Mouse (Mus musculus) embryo, embryonic 11 days (tissue): Measurements from ENCODE around the gene Nelfa.
"Not testable (repeated sequence)": the region's sequence is repeated elsewhere in the genome, so short reads cannot be mapped to it uniquely, and the experiment has no call there.

Source experiments
- DNase-seq: peaks from one replicate; pipeline ENCODE4 v3.0.0-alpha.2; 2015

Nelfa gene

DNA sequence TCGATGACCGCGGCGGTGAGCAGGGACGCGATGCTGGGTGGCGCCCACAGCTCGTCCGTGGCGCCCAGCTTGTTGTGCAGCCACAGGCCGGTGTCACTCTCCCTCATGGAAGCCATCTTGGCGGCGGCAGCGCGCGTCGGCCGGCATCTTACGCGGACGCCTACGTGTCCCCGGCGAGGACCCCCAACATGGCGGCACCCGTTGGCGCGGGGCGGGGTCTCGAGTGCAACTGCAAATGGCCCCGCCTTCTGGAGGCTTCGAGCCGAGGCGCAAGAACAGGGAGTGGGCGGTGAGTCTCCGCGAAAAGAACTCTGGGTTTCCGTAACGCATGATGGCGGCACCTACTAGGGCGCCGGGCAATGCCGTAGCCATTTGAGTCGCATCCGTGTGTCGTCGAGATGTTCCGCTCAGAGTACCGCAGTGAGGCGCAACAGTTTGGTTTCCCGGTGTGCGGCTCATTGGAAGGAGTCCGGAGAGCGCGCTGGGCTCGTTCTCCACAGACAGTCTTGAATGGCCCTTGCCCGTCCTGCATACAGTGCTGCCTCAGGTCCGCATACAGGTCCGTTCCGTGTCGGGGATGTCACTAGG lies at the start of gene Nelfa:
Gene Nelfa, minus strand, starts transcription at position 294 of the 588 bp plus-strand sequence.
- peak; percentile 100 for DNase-seq

DNA sequence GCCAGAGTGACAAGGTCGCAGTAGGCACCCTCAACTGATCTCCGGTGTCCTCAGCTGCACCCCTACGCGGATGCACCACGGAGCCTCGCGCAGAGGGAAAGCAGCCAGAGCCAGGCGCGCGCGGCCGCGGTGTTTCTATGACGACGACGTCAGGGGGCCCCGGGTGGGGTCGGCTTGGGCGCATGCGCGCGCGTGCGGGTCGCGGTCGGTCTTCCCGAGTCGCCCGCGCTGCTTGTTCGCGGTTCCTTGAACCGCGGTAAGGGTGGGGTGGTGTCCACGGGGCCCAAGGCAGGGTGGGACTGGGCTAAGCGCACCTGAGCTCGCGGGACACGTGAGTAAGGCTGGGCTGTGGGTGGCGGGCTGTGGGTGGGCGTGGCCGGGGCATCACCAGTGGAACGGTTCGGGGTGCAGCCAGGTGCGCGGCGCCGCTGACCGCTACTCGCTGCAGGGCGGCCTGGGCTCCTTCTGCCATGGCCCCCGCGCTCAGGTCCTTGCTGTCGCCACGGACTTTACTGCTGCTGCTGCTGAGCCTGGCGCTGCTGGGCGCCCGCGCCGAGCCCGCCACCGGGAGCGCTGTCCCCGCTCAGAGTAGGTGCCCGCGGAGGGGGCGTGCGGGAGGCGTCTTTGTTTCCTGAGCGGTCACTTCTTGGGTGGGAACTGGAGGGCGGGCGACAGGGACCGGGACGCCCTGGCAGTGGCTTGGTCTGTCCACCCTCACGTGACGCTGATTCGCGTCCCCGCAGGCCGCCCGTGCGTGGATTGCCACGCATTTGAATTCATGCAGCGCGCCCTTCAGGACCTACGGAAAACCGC lies 47.3 kb upstream of the Nelfa start, which contains the start of gene Gm1673:
Gene Gm1673, plus strand, starts transcription at position 125 of the 813 bp plus-strand sequence.
- DNase-seq, result peak; percentile 95

DNA sequence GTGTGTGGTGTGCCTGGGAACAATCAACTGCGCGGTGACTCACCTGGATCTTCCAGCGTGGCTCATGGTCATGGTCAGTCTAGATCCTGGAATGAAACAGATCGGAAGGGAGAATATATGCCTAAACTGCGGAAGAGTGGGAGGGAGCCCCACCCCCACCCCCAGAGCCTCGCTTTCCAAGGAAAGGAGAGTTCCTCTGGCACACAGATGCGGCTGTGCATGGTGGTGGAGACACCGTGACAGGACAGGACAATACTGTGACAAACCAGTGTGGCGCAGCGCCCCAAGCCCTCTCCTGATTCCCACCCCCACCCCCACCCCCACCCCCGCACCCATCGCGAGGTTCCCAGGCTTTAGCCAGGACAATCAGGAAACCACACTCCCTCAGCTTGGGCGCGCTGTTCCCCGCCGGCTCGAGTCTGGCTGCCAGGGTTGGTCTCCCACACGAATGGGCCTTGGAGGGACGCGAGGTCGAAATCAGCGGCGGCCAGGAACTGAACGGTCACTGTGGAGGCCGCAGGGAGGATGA lies 46.6 kb upstream of the Nelfa start:
- no peak for DNase-seq

DNA sequence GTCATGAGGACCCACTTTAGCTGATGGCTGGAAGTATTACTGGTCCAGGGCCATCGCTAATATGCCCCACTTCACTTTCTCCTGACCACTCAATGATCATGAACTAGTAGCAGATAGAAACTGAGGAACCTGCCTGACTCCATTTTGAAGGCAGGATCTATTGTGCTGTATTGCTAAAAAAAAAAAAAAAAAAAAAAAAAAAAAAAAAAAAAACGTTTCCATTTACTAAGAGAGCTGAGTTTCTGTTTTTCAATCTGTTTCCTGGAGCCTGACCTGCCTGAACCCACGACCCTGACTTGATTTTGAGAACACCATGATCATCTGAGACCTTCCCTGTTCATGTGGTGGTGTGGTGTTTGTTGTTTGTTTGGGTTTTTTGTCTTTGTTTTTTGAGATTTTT lies 40.1 kb upstream of the Nelfa start:
- no peak for DNase-seq

DNA sequence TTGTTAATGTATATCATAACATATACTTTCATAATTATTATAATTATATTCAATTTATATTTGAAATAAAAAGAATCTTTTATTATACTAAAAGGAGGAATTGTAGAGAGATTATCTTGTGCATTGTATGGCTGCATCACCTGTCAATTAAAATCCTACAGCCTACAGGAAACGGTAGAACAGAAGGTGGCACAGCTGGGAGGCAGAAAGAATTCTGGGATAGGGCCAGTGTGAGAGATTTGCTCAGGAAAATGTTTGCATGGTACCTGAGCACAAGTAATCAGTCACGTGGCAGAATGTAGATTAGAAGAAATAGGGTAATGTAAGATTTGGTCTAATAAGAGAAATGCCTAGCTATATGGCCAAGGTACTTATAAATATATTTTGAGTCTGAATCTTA lies 38.5 kb upstream of the Nelfa start:
- DNase-seq, result no peak

DNA sequence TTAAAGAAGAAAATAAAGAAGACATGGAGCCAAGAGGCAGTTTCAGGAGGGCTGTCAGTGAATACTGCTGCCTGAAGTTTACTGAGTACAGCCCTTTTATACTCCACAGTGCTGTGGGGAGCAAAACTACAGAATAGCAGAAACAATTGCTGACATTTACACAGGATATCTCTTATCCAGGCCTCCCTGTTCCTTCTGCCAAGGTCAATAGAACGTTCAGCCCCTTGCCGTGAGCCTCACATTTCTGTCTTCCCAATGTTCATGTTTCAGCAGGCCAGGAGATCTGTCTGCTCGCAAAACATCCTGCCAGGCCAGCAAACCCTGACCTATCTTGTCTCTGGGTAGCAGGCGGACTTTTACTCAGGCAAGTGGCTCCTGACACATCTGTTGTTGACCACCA lies 23.2 kb upstream of the Nelfa start:
- no peak for DNase-seq

DNA sequence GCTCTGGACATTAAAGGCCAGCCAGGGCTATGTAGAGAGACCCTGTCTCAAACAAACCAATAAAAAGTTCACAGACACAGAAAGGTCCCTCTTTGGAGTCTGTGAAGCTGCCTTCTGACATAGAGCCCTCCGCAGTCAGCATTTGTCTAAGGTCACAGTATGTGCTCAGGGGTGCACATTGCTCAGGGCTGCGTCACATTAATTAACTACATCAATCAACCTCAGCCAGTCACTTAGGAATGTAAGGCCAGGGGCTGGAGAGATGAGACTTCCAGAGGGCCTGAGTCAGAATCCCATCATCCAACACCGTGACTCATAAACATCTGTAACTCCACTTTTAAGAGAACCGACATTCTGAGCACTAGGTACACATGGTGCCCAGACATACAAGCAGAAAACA lies 19.7 kb upstream of the Nelfa start:
- DNase-seq, result peak; percentile 10

DNA sequence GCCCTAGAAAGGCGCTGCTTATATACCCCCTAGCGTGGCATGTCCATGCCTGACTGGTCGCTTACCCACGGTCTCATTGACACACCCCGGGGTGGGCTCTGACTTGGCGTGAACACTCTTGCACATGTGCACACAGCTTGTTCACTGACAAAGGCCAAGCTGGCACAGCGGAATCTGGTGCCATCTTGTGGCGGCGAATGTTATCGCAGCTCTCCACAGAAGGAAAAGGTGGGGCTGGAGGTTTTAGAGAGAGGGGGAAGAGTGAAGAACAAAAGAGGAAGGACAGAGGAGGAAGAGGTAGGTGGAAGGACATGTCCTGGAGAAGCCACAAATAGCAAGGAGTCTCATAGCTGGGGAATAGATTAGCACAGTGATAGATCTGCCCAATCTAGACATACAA lies 18.1 kb upstream of the Nelfa start:
- DNase-seq, result peak; percentile 59

DNA sequence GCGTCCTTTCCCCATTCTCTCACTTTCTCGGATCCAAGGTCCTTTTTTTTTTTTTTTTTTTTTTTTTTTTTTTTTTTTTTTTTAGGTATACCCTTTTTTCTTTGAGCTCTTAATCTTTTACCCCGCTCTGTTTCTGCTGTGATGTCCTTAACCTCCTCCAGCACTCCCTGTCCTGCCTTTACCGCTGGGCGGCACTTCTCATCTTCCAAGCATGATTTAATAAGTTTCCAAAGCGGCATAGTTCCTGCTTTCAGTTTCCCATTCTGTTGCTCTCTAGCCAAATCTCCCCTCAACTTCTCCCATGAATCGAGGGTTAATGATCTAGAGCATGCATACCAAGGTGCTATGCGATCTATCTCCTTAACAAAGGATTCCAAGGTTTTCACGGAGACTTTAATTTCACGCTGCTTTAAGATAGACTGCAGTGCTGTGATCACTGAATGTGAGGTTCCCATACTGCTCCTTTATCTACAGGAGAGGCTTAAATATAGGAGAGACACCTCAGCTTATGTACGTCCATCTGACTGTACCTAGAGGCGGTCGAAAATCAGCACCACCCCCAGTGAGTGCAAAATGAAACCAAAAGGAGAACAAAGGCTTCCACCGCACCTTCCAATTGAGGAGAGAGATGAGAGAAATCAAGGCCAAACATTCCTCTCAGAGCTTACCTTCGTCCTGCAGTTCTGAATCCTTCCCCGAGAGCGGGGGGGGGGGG lies 17.4 kb upstream of the Nelfa start:
- DNase-seq, result no peak

DNA sequence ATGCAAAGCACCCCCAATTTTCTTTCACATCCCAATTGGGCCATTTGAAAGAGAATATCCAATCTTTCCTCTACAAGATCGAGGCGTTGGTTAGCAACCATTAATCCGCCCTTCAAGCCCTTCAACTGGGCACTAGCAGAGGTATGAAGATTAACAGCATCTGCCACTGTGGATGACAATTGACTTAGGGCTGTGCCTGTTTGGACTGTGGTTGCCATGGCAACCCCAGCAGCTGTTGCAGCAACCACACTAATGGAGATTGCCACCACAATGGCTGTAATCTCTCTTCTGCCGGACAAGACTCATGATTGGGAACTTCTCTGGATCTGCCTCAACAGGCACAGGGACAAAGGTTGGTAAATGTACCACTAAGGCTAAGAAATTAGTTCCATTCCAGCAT lies 12.1 kb upstream of the Nelfa start:
- DNase-seq, result peak; percentile 10

DNA sequence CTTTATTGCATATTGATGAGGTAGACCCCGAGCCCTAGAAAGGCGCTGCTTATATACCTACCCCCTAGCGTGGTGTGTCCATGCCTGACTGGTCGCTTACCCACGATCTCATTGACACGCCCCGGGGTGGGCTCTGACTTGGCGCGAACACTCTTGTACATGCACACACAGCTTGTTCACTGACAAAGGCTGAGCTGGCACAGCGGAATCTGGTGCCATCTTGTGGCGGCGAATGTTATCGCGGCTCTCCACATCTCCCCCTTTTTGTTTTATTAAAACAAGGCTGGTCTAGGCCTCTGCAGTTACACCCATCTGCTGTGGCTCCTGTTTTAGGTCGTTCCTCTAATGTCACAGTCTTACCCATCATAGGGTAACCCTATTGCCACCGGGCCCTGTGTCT lies 10.8 kb upstream of the Nelfa start:
- DNase-seq, result not testable (repeated sequence)

DNA sequence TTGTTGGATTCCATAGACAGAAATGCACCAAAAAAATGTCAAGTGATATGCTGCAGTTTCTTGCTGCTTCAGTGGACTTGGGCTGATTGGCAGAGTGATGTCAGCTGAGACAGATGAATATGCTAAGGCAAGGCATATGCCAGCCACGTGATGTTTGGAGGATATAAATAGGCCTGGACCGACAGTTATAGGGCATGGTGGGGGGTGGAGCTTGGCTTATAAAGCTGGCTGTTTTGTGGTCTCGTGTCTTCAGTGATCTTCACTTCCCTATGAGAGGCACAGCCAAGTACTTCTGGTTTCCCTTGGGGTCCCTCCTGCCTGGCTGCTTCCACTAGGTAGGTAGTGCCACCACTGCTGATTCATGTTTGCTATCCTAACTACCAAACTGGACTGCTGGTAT lies 2.2 kb upstream of the Nelfa start:
- DNase-seq, result no peak

DNA sequence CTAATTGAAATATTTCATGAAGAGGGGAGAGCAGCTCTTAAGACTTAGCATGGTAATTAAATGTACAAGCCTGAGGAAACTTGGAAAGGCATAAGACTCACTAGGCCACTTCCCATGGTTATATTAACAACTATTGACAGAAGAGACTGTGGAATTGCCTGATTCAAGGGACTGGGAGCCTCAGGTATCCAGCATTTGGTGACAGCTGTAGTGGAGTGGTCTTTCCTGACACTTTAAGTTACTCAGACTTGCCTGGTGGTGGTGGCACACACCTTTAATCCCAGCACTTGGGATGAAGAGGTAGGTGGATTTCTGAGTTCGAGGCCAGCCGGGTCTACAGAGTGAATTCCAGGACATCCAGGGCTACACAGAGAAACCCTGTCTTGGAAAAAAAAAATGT lies 1.0 kb upstream of the Nelfa start:
- DNase-seq, result no peak

DNA sequence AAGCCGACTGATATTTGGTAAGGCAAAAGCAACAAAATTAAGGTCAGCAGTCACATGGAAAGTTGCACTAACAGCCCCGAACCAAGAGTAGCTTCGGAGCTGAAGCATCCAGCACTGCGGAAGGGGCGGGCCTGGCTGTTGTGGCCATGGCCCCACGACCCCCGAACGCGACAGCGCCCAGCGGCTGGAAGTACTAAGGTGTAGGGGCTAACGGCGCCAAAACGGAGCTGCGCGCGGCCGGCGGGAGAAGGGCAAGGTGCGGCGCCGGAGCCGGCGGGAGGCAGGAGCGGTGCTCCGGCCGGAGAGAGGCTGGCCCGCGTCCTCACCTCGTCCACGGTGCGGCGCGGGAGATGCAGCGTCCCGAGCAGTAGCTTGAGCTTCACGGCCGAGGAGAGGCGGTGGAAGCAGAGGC lies 507 bp downstream of the Nelfa start:
- DNase-seq, result peak; percentile 74

DNA sequence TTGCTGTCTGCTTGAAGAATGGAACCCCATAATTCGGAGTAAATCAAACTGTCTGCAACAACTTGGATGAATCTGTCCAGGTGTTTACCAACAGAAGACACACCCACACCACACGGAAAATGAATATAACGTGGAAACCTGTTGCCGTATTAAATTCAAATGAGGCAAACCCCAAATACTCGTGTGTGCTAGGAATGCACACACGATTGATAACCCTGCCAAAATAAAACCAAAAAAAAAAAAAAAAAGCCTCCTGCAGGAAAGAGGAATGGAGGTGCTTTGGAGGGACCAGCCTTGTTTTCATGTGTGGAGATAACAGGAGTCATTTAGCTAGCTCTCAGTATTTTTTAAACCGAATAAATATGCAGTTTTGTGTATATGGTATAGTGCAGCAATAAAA lies 1.3 kb downstream of the Nelfa start:
- DNase-seq, result no peak

DNA sequence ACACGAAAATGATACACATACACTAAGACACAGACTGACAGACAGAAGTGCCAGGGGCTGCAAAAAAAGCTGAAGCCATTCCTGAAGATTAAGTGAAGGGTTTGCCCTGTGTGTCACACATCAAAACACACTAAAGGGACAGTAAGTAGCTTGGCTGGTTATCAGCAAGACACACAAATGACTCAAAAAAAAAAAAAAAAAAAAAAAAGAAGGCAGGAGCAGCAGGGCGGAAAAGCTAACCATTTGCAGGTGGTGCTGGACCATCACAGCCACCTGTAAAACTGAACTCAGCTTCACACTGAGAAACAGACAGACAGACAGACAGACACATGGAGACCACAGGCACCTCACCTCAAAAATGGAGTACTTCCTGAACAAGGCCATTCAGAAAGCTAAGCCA lies 2.1 kb downstream of the Nelfa start:
- DNase-seq, result no peak

DNA sequence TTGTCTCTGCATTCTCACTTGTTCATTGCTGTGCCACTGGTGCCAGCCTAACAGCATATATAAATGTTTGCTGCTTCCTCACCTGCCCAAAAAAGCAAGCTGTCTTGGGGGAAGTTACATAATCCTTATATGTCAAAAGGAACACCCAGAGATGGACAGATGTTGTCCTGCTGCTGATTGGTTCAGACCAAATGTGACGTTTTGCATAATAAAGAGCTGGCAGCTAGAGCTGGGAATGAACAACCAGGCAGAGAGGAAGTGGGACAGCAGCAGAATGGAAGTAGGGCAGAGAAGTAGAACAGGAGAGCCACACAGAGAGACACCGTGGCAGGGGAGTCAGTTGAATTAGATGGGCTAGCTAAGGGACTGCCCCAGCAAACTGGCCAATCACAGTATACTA lies 3.8 kb downstream of the Nelfa start:
- no peak for DNase-seq

DNA sequence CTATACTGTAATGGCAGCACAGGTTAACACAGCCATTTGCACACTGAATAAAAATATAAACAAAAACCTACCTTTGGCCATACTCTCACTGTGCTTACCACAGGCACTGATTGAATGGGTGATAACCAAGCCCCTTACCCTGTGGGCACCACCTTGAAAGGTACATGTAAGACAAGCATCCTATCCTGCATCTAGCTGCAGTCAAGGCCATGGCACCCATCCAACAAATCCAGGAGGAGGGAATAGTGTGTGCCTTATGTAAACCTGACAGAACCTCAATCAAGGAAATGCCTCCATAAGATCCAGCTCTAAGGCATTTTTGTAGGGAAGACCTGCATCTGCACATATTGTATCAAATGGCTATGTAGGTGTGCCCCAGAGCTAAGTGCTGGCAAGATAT lies 10.0 kb downstream of the Nelfa start:
- DNase-seq, result no peak

DNA sequence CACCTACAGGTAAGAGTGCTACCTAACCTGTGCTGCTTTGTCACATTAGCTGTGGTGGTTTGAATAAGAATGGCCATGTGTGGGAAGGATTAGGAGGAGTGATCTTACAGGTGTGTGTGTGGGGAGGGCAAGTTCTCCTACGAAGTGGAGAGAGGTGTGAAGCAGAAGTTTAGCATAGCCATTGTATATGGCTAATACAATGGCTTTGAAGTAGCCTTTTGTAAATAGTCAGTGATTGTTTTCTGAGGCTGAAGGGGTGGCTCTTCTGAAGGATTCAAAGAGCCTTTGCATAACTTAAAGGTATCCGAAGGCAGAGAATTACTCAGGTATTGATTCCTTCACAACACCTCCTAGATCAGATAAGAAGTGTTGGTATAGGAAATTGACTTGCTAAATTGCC lies 13.6 kb downstream of the Nelfa start:
- DNase-seq, result no peak

DNA sequence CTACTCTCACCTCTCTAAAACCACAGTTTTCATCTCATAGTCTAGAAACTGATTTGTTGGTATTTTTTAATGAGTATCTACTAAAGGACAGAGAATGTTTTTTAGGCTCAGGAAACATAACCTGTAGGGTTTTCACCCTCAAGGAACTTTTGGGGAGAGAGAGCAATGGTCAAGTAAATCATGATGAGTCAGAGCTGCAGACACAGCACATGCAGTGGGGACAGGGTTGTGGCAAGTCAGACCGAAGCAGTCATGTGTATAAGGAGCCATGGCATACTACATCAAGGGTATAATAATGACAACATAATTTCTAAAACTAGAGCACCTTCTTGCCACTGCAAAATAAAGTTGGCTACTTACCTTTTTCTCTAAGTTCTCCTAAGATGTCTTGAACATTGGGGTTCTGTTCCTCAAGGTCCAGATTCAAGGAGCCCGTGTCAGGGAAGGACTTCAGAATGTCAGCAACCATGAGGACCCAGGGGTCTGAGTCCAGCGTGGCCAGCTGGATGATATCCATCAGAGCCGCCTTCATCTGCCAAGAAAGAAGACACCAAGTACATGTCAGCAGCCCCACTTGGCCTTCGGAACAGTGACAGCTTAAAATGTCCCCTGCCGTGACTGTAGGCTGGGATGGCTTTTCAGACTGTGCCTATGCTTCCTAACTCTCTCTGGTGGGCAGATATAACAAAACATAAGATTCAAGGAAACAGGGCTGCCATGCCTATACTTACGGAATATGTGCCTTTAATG lies 14.6 kb downstream of the Nelfa start:
- DNase-seq, result no peak

DNA sequence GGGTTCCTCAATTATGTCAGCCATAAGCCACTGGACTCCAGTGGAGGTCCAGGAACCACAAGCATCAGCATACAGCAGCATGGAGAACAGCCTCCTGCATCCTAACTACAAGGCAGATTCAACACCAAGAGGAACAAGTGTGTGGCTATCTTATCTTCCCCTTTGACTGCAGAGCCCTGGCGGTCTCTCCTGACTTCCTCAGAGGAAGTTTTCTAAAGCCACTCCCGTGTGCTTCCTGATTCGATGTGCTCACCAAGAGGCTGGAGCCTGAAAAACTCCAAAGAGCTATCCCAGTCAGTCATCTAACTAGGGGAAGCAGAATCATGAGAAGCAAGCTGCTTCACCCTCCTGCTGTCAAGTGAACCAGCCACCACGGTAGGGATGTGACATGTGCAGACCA lies 15.3 kb downstream of the Nelfa start:
- DNase-seq, result no peak

DNA sequence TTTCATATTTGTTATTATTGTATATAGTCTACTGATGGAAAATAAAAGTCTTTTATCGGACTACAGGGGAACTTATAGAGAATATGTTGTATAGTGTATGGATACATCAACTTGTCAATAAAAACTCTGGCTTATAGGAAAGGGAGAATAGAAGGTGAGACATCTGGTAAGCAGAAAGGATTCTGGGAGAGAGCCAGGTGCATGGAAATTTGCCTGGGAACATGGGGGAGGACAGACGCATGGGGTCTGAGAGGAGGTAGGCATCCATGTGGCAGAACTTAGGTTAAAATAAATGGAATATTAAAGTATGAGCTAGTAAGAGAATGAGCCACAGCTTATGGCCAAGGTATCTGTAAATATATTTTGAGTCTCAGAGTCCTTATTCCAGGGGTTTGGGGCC lies 16.2 kb downstream of the Nelfa start:
- DNase-seq, result no peak

DNA sequence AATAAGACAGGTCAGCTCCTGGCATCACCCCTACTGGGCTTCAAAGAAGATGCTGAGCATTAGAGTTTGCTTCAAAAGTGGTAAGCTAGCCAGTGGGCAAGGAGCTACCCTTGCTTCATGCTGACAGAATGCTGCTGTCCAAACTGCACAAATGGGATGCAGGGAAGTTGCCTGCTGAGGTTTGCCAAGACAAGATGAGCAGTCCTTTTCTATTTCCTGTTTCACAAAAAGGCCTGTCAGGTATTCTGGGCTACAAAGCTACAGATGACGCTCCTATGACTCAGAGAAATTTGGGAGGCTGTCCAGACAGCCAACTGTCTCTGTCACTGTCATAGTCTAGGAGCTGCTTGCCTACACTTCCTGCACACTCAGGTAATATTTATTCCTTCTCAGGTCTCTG lies 16.7 kb downstream of the Nelfa start:
- DNase-seq, result no peak
